Mouse (Mus musculus) ES-E14 (cell line): ENCODE data around the gene Gadd45b. TPM values are rescaled to one million over a fixed set of nuclear protein-coding genes. Genes with fewer than 3 reads are reported as not detected.
A peak's percentile ranks its signal among the peaks of the same experiment; 100 is the strongest.

Experiments
- DNase-seq: peaks from one replicate; pipeline ENCODE4 v3.0.0-alpha.2; 2013; ENCODE audit warnings: low read depth, low spot score
- H3K27ac ChIP-seq: 2 replicates; pipeline ENCODE4 v1.5.1; 2012; ENCODE audit warnings: low read depth, mild to moderate bottlenecking, low read length, moderate library complexity, mixed read lengths; ENCODE audit not compliant: poor library complexity, insufficient read depth, severe bottlenecking
- H3K36me3 ChIP-seq: 2 replicates; pipeline ENCODE4 v1.6.1; 2012; ENCODE audit warnings: mild to moderate bottlenecking, low read length, moderate library complexity, mixed read lengths; ENCODE audit not compliant: control insufficient read depth, poor library complexity, insufficient read depth, severe bottlenecking
- H3K4me1 ChIP-seq, 2 experiments: fragments of 150-350 bp in 1 of 2; sonication (generic) in 1 of 2; 2 replicates each; pipeline ENCODE4 v1.6.1; 2012; ENCODE audit warnings: low read length in 2 of 2, mild to moderate bottlenecking in 1 of 2, mixed read lengths in 1 of 2; ENCODE audit not compliant: control insufficient read depth in 2 of 2, insufficient read depth in 2 of 2, poor library complexity in 1 of 2
- H3K4me3 ChIP-seq, 2 experiments: fragments of 150-350 bp in 1 of 2; sonication (generic) in 1 of 2; 2 replicates each; pipeline ENCODE4 v1.5.1; 2012; ENCODE audit warnings: low read length in 2 of 2, low read depth in 1 of 2, mild to moderate bottlenecking in 1 of 2, mixed read lengths in 1 of 2; ENCODE audit not compliant: insufficient read depth in 1 of 2, poor library complexity in 1 of 2, severe bottlenecking in 1 of 2
- H3K9ac ChIP-seq: 2 replicates; pipeline ENCODE4 v1.6.1; 2012; ENCODE audit warnings: low read depth, mild to moderate bottlenecking, low read length, mixed read lengths; ENCODE audit not compliant: poor library complexity, insufficient read depth, severe bottlenecking
- H3K9me3 ChIP-seq: fragments of 150-350 bp; sonication (generic); 2 replicates; pipeline ENCODE4 v1.6.1; 2012; ENCODE audit warnings: low read depth, mild to moderate bottlenecking, low read length; ENCODE audit not compliant: control insufficient read depth, insufficient read depth
- CHD2 ChIP-seq: IDR thresholded peaks from 2 replicates; pipeline ENCODE4 v1.6.1; 2014; ENCODE audit warnings: mild to moderate bottlenecking, low read depth, low read length, inconsistent platforms
- HCFC1 ChIP-seq: IDR thresholded peaks from 2 replicates; pipeline ENCODE4 v1.6.1; 2012; ENCODE audit warnings: low read length, inconsistent platforms, borderline replicate concordance; ENCODE audit not compliant: insufficient read depth
- MAFK ChIP-seq: IDR thresholded peaks from 2 replicates; pipeline ENCODE4 v1.6.1; 2014; ENCODE audit warnings: mild to moderate bottlenecking, low read depth, low read length, inconsistent platforms; ENCODE audit not compliant: insufficient read depth
- ZC3H11A ChIP-seq: IDR thresholded peaks from 2 replicates; pipeline ENCODE4 v1.6.1; 2012; ENCODE audit warnings: low read depth, mild to moderate bottlenecking, inconsistent platforms, low read length, borderline replicate concordance
- ZNF384 ChIP-seq: IDR thresholded peaks from 2 replicates; pipeline ENCODE4 v1.6.1; 2012; ENCODE audit warnings: low read depth, low read length, inconsistent platforms
- in situ Hi-C, 2 experiments: fragments of 600-800 bp; cut with MboI; formaldehyde crosslinking; loops; one replicate each; pipeline ENCODE4 v1.15.1; 2025; ENCODE audit warnings: low sequenced_read_pairs in 2 of 2, inconsistent platforms in 1 of 2; ENCODE audit not compliant: unreplicated experiment in 2 of 2
- total RNA-seq: library from RNA; depleted of rRNA; stranded (reverse); fragments of 300-350 nt; gene quantifications from 2 replicates; pipeline ENCODE4 v1.2.3, GENCODE M21; 2012

Gadd45b gene
- total RNA-seq, 1 experiment: 36.0 TPM

DNA sequence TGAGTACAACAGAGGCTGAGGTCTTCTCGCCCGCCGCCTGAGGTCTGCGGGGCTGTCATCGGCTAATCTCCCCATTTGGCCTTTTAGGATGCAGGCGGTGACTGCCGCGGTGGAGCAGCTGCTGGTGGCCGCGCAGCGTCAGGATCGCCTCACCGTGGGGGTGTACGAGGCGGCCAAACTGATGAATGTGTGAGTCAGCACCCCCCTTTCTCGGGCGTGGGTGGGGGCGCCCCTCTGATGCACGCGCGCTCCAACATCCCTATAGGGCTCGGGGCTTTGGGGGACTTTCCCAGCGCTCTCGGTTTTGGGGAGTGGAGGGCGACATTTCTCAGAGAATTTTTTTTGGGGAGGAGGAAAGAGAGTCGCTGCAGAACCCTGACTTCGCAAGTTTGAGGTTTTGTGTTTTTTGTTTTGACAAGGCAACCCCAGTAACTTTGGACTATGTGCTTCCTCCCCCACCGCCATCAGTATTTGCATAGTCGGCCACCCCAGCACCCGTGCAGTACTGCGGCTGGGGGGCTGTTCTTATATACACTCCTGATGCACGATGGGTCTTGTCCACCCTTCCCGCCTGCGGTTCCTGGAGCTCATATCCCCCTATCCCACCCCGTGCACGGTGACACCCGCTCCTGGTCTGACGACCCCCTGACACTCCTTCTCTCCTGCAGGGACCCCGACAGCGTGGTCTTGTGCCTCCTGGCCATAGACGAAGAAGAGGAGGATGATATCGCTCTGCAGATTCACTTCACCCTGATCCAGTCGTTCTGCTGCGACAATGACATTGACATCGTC, 684 bp downstream of the Gadd45b start:
- H3K4me3 ChIP-seq: peak overlapping the region; percentile 84 to 85
- peaks cover 7 to 47% of the 10 kb centered on the region in 2 experiments; a peak in 3 of 4 replicates for H3K4me1 ChIP-seq
- TF ChIP-seq MAFK: no peak
- no peak for TF ChIP-seq ZC3H11A
- TF ChIP-seq HCFC1: no peak
- no peak for TF ChIP-seq ZNF384
- TF ChIP-seq CHD2: no peak
- DNase-seq: no peak
- peaks cover 10% of the 10 kb centered on the region; the same call in 1 of the 2 replicates for H3K36me3 ChIP-seq
- H3K9ac ChIP-seq: peak overlapping the region; percentile 72
- in situ Hi-C loops: no loop called here
- no peak overlapping the region for H3K27ac ChIP-seq
- H3K9me3 ChIP-seq: no peaks in the 10 kb centered on the region

DNA sequence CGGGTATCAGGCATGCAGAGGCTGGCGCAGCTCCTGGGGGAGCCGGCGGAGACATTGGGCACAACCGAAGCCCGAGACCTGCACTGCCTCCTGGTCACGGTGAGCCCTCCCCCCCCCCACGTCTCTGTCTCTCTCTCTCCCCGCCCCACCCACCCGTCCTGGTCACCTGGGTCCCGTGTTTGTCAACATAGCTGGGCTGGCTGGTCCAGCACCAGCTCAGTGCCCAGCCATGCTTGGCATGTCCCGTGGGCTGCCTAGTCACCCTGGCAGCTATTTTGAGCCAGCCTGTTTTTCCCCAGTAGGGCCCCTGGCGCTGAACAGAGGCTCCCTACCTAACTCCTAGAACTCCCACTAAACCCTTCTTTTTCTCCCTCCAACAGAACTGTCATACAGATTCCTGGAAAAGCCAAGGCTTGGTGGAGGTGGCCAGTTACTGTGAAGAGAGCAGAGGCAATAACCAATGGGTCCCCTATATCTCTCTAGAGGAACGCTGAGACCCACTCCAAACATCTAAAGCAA, 1.3 kb downstream of the Gadd45b start:
- H3K9ac ChIP-seq: peak overlapping the region; percentile 72; the same call in 1 of the 2 replicates
- TF ChIP-seq ZC3H11A (no peak), ZNF384 (no peak), CHD2 (no peak), HCFC1 (no peak), MAFK (no peak)
- H3K4me3 ChIP-seq: peak overlapping the region; percentile 84 to 85
- H3K27ac ChIP-seq: no peak overlapping the region
- DNase-seq: no peak
- in situ Hi-C loops: no loop called here
- peaks cover 7 to 47% of the 10 kb centered on the region in 2 experiments for H3K4me1 ChIP-seq
- H3K9me3 ChIP-seq: no peaks in the 10 kb centered on the region
- H3K36me3 ChIP-seq: peaks cover 10% of the 10 kb centered on the region; the same call in 1 of the 2 replicates

DNA sequence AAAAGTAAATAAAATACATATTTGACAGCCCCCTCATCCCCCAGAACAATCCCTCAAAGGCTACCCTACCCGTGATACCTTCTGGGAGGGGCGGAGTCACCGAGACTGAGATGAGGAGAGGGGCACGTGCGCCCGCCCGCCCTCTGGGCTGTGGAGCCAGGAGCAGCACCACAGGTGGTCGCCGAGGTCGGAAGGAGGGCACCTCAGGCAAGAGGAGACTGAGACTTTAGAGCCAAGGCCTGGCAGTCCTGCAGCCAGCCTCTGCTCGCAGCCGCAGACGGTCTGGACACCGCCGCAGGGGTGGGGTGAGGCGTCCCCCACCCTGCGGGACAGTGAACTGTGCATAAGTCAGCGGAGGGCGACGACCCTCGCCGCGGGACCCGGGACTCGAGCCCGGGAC, 1.8 kb downstream of the Gadd45b start:
- peaks cover 10% of the 10 kb centered on the region; the same call in 1 of the 2 replicates for H3K36me3 ChIP-seq
- peak overlapping the region; percentile 44 to 85 for H3K4me3 ChIP-seq
- peak overlapping the region; percentile 27 for H3K9ac ChIP-seq
- H3K9me3 ChIP-seq: no peaks in the 10 kb centered on the region
- H3K27ac ChIP-seq: no peak overlapping the region
- TF ChIP-seq ZNF384: no peak
- TF ChIP-seq ZC3H11A: no peak
- TF ChIP-seq MAFK: no peak
- in situ Hi-C loops: no loop called here
- peaks cover 7 to 48% of the 10 kb centered on the region in 2 experiments for H3K4me1 ChIP-seq
- no peak for DNase-seq

DNA sequence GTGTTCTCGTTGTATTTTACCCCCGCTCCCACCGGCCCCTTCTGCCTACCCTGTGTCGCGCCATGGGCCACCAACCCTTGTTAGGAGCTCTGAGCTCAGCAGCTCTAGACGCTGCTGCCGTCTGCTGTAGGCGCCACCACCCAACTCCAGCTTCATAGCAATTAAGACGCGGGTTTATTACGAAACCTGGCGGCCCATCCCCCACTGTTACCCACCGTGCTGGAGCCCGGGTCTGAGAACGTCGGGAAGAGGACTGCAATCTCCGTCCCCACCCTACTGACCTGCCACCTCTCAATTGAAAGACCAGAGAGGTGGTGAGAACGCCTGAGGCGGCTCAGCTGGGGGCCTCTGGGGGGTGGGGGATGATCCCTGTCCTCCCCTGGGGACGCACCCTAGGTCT, 2.3 kb downstream of the Gadd45b start:
- H3K9me3 ChIP-seq: no peaks in the 10 kb centered on the region
- peaks cover 10 to 49% of the 10 kb centered on the region in 2 experiments for H3K4me1 ChIP-seq
- H3K9ac ChIP-seq: peak overlapping the region; percentile 27; the same call in 1 of the 2 replicates
- H3K27ac ChIP-seq: no peak overlapping the region
- in situ Hi-C loops: no loop called here
- no peak for DNase-seq
- no peak for TF ChIP-seq MAFK
- no peak for TF ChIP-seq HCFC1
- no peak for TF ChIP-seq CHD2
- no peak for TF ChIP-seq ZNF384
- no peak for TF ChIP-seq ZC3H11A
- peaks cover 10% of the 10 kb centered on the region; the same call in 1 of the 2 replicates for H3K36me3 ChIP-seq
- peak overlapping the region in 1 of 2 experiments; percentile 85; a peak in 3 of 4 replicates for H3K4me3 ChIP-seq
